Mouse (Mus musculus) lung, adult 2 months (tissue): ENCODE data around the gene Cyp4f16.
"Not testable (repeated sequence)": the region's sequence is repeated elsewhere in the genome, so short reads cannot be mapped to it uniquely, and the experiment has no call there.

Experiments used
- CTCF ChIP-seq: fragments of 200-500 bp; IDR thresholded peaks from 2 replicates; pipeline ENCODE4 v1.5.1; 2011; ENCODE audit warnings: mild to moderate bottlenecking, low read length, control low read depth; ENCODE audit not compliant: insufficient read depth
- POLR2A ChIP-seq: fragments of 200-500 bp; IDR thresholded peaks from 2 replicates; pipeline ENCODE4 v1.6.1; 2011; ENCODE audit warnings: low read depth, mild to moderate bottlenecking, control low read depth, low read length, borderline replicate concordance; ENCODE audit errors: extremely low read depth

DNA sequence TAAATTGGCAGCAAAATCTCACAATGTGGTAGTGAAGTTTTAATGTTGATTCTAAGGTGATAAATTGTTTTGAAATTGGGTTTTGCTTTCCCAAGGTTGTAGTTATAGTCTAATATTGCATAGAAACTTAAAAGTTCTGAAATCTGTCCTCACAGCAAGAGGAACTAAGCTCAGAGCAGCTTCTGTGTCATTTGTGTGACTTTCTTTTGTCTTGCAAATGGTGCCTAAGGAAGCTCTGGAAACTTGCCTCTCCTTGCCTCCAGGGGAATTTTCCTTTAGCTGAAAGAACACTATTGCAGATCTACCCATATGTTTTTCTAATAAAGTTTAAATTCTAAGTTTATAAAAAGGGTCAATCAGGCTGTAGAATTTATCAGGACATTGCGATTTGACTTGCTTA, 16.7 kb downstream of the Cyp4f16 start:
- not testable (repeated sequence) for TF ChIP-seq POLR2A, CTCF
